ENCODE assay signal across 13 mouse cellular contexts in genomic region chr8:69933811-69934210, GRCm38 (mm10).
"Had no signal": no experiment of that assay in that cellular context is flagged by ENCODE, and none has a peak within 500 bp of the region (broad histone marks: within the 10 kb centered on the region; RNA-seq: fewer than 3 reads in every experiment).

No protein-coding gene starts in this region.

- H3K9ac ChIP-seq: limb, embryonic 13.5 days; liver, embryonic 15.5 days; midbrain, embryonic 12.5 days; neural tube, embryonic 13.5 days had no signal

- H3K27me3 ChIP-seq: limb, embryonic 13.5 days; liver, embryonic 15.5 days; midbrain, embryonic 12.5 days; neural tube, embryonic 13.5 days had no signal

- ATAC-seq: lung, postnatal 0 days; midbrain, embryonic 16.5 days had no signal

- DNase-seq: kidney, adult 18-20 months; kidney, postnatal 14 days; left cerebral cortex, postnatal 4 days; lung, adult 2 months; lung, postnatal 4 days; thymus, postnatal 25 days had no signal

- H3K4me2 ChIP-seq: limb, embryonic 13.5 days; liver, embryonic 15.5 days; midbrain, embryonic 12.5 days; neural tube, embryonic 13.5 days had no signal

- H3K9me3 ChIP-seq: limb, embryonic 13.5 days; liver, embryonic 15.5 days; midbrain, embryonic 12.5 days; neural tube, embryonic 13.5 days had no signal

- H3K4me3 ChIP-seq: limb, embryonic 13.5 days; liver, embryonic 15.5 days; midbrain, embryonic 12.5 days; neural tube, embryonic 13.5 days had no signal

- H3K27ac ChIP-seq: limb, embryonic 13.5 days; liver, embryonic 15.5 days; midbrain, embryonic 12.5 days; neural tube, embryonic 13.5 days; stomach, postnatal 0 days had no signal
